Mouse (Mus musculus): ENCODE data around the gene Armc10. TPM values are rescaled to one million over a fixed set of nuclear protein-coding genes. Genes with fewer than 3 reads are reported as not detected.

The Armc10 gene
- polyA plus RNA-seq, 1 experiment from 2014 or later, result 49.0 TPM

Other genes with a start within 250 kb of the Armc10 start
- gene Ccdc146, start 221.1 kb upstream of the Armc10 start, polyA plus RNA-seq (2015; fragmentation: Nextera tagmentation; extraction: Ambion mirVana), result 1.0 and 1.2 TPM in 2 replicates
- 9.0 and 9.3 TPM in 2 replicates for gene Fam185a, start 220.9 kb upstream of the Armc10 start, polyA plus RNA-seq (2015; fragmentation: Nextera tagmentation; extraction: Ambion mirVana)
- gene Lrrc17, start 102.3 kb upstream of the Armc10 start, polyA plus RNA-seq (2015; fragmentation: Nextera tagmentation; extraction: Ambion mirVana), result 5.7 and 7.9 TPM in 2 replicates
- gene Fbxl13, start 179 bp upstream of the Armc10 start, polyA plus RNA-seq (2015; fragmentation: Nextera tagmentation; extraction: Ambion mirVana), result 0.22 and 0.40 TPM in 2 replicates
- gene Napepld, start 55.6 kb downstream of the Armc10 start, polyA plus RNA-seq (2015; fragmentation: Nextera tagmentation; extraction: Ambion mirVana), result 2.5 and 2.8 TPM in 2 replicates
- gene Pmpcb, start 91.3 kb downstream of the Armc10 start, polyA plus RNA-seq (2015; fragmentation: Nextera tagmentation; extraction: Ambion mirVana), result 68.7 and 71.6 TPM in 2 replicates
- 64.1 and 69.9 TPM in 2 replicates for gene Dnajc2, start 139.4 kb downstream of the Armc10 start, polyA plus RNA-seq (2015; fragmentation: Nextera tagmentation; extraction: Ambion mirVana)
- 180 and 182 TPM in 2 replicates for gene Psmc2, start 139.5 kb downstream of the Armc10 start, polyA plus RNA-seq (2015; fragmentation: Nextera tagmentation; extraction: Ambion mirVana)
- gene Slc26a5, start 219.8 kb downstream of the Armc10 start, polyA plus RNA-seq (2015; fragmentation: Nextera tagmentation; extraction: Ambion mirVana), result 0.09 and 0.14 TPM in 2 replicates

All from hindbrain, embryonic 15.5 days (tissue).